Mouse (Mus musculus) fat pad, adult 2 months (tissue): Measurements from ENCODE around the gene Narf.

Experiments
- DNase-seq: peaks from one replicate; pipeline ENCODE4 v3.0.0-alpha.2; 2011; ENCODE audit warnings: low read depth, low spot score; ENCODE audit errors: extremely low read depth

The Narf gene

GRCm38 (mm10) chr11:121236564-121237344 lies at the start of gene Narf:
Narf (plus strand) TSS chr11:121237253.
- DNase-seq, result peak; percentile 90

- DNase-seq, result peak; percentile 23
These were observed 47.4 kb upstream of the Narf start for GRCm38 (mm10) chr11:121189681-121190080.

DNA sequence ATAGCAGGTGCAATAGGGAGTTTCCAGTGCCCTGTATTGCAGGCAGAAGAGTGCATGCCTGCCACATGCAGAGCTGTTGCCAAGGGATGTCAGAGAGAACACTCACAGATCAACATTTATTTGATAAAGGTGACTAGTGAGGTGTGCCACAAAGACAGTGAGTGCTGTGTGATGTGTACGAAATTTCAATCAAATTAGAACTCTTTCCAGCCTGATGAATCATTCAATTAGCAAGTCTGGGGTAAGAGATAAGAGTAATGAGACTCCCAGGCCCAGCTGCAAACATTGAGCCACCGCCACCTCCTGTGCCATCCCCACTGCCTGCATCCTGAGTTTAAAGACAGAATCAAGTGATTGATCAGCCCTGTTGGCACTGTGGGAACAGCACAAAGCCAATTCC lies 44.3 kb upstream of the Narf start:
- no peak for DNase-seq

GRCm38 (mm10) chr11:121193415-121193814 lies 43.6 kb upstream of the Narf start:
- DNase-seq, result no peak

DNA sequence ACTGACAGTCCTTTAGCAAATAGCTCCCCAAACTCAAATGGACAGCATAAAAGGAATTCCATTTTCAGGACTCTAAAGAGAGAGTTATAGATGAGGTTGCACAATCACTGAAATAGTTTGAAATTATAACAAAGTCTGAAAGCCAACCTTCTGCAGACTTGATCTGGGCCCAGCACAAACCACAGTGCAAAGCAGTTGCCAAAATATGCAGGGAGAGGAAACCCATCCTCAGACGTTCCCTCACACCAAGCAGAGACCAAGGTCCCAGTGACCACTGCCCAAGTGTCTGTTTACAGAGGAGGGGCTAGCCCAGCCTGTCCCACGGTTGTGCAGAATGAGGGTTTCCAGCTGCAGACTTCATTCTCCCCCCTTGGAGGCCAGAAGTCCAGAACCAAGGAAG lies 38.4 kb upstream of the Narf start:
- no peak for DNase-seq

DNA sequence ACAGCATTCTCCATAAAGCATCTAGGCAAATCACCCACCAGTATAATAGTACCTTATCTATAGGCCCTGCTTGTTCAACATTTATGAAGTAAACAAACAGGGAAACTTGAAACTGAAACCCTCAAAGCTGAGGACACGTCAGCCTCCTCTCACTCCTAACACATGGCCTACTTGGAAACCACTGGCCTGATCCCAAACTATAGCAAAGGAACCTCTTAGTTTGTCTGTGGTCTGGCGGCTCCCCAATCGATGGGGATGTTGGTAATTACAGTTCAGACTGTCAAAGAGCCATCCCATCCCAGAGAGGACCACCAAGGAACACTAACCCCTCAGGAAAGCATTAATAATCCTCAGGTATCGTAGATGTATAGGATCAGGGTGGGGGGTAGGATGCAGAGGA lies 37.2 kb upstream of the Narf start:
- no peak for DNase-seq

- DNase-seq, result no peak
These were observed 36.3 kb upstream of the Narf start for GRCm38 (mm10) chr11:121200781-121201180.

GRCm38 (mm10) chr11:121201436-121202198 lies 35.4 kb upstream of the Narf start:
- no peak for DNase-seq

- DNase-seq, result no peak
These were observed 33.2 kb upstream of the Narf start for GRCm38 (mm10) chr11:121203859-121204160.

DNA sequence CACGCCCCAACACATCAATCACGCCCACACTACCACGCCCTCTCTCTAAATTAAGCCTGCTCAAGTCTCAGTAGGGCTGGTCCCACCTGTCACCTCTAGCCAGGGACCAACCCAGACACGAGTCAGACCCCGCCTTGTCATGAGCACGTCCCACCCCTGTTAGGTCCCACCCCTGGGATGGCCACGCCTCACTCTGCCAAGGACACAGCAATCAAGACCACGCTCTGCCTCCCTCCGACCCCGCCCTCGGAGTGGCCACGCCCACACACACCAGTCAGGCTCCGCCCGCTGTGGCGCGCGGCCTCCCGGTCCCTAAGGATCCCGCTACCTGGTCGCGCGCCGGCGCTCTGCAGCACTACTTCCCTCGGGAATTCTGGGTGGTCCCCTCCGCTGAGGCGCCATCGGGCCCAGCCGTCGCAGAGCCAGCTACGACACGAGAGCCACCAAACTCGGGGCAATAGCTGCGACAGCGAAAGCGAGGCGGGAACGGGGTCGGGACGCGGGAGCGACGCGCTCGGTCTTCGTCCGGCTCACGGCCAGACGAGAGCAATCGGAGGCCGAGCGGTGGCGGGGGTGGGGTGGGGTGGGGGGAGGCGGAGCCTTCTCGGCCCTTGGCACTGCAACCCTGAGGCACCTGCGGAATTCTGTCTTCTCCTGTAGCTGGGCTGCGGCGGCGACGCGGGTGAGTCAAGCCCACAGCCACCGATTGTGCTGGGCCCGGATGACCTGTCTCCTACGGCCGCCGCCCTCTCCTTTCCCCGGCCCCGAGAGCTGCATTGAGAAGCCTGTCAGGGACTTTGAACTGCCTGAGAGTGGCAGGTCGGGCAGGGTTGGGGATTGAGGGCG lies 32.7 kb upstream of the Narf start, which contains the start of the genes Hexdc and Ogfod3:
Gene Hexdc, plus strand, starts transcription at position 273 of the 846 bp plus-strand sequence.
Gene Ogfod3, minus strand, starts transcription at position 551 of the 846 bp plus-strand sequence.
- peak; percentile 88 for DNase-seq

GRCm38 (mm10) chr11:121216831-121217230 lies 20.2 kb upstream of the Narf start:
- no peak for DNase-seq

DNA sequence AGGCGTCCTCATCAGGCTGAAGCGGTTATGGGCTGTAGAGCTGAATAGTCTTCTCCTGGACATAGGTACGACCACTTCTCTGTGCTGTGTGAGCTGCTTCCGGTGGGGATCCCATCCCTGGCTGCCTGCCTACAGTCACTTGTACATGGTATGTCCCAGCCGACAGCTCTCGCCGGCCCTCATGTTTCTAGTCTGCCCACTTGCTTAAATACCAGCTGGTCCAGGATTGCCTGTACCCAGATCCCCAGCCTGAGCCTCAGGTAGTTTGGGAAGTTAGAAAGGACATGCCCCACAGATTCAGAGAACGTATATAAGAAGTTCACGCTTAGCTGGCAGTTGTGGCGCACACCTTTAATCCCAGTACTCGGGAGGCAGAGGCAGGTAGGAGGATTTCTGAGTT lies 17.3 kb upstream of the Narf start:
- no peak for DNase-seq

GRCm38 (mm10) chr11:121220771-121221170 lies 16.3 kb upstream of the Narf start:
- no peak for DNase-seq

- no peak for DNase-seq
These were observed 15.6 kb upstream of the Narf start for GRCm38 (mm10) chr11:121221321-121222010.

- no peak for DNase-seq
These were observed 8.7 kb upstream of the Narf start for GRCm38 (mm10) chr11:121228129-121229017.

GRCm38 (mm10) chr11:121229018-121229439 lies 8.0 kb upstream of the Narf start, which contains the start of gene Cybc1:
Cybc1 (minus strand) TSS chr11:121229322.
- no peak for DNase-seq

- no peak for DNase-seq
These were observed 5.9 kb upstream of the Narf start for GRCm38 (mm10) chr11:121231191-121231590.

DNA sequence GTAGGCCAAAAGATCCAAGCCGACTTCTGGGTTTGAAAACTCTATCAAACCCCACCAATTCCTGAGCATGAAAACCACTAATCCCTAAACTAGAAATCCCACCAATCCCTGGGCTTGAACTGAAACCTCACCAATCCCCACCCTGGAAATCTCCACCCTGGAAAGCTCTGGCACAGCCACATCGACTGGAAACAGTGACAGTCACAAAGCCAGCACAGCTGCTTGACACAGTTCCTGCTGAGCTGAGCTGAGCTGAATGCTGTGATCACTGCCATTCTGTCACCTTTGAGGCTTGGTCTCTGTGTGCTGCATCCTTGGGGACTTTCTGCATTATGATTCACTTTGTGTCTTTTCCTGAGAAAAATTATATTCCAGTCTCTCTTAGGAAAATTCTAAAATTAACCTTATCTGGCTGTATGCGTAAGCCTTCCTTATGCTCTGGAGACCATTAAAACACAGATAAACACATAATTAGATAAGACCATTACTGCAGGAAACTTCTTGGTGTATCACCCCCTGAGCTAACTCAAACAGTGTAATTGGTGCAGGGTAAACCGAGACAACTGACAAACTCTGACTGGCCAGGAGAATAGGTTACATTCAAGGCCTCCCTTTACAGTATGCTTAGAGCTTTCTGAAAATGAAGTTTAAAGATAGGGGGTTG lies 5.3 kb upstream of the Narf start:
- no peak for DNase-seq

GRCm38 (mm10) chr11:121232706-121233105 lies 4.3 kb upstream of the Narf start:
- DNase-seq, result no peak
